Mouse (Mus musculus) liver, embryonic 14.5 days (tissue): ENCODE results near the gene Adamts17.

ENCODE experiments used
- CTCF ChIP-seq: IDR thresholded peaks from 2 replicates; pipeline ENCODE4 v1.5.1; 2016; ENCODE audit warnings: antibody characterized with exemption, low read depth, control low read depth
- EP300 ChIP-seq: IDR thresholded peaks from 2 replicates; pipeline ENCODE4 v1.6.1; 2016; ENCODE audit warnings: antibody characterized with exemption, low read depth

GRCm38 (mm10) chr7:67061756-67062155 is 222.2 kb downstream of the Adamts17 start:
- TF ChIP-seq CTCF, result peak; percentile 58
- TF ChIP-seq EP300, result no peak
